Mouse (Mus musculus) heart, embryonic 12.5 days (tissue): ENCODE data around the gene Hdc. TPM values are rescaled to one million over a fixed set of nuclear protein-coding genes. Genes with fewer than 3 reads are reported as not detected.

Experiments
- ATAC-seq: fragments of 200-750 bp; cut with Nextera tagmentation; 2 replicates; pipeline ENCODE4 v1.8.0; 2017; ENCODE audit warnings: moderate TSS enrichment, moderate library complexity; ENCODE audit not compliant: insufficient number of reproducible peaks, low FRiP score
- H3K27ac ChIP-seq: fragments of 300-500 bp; sonication (generic); 2 replicates; pipeline ENCODE4 v1.5.1; 2016; ENCODE audit warnings: mild to moderate bottlenecking, moderate library complexity; ENCODE audit not compliant: poor library complexity, severe bottlenecking
- H3K27me3 ChIP-seq: fragments of 300-500 bp; sonication (generic); replicated peaks from 2 replicates; pipeline ENCODE4 v1.6.1; 2016; ENCODE audit warnings: mild to moderate bottlenecking, moderate library complexity
- H3K36me3 ChIP-seq: fragments of 300-500 bp; sonication (generic); 2 replicates; pipeline ENCODE4 v1.6.1; 2016; ENCODE audit warnings: mild to moderate bottlenecking, moderate library complexity
- H3K4me1 ChIP-seq: fragments of 300-500 bp; sonication (generic); replicated peaks from 2 replicates; pipeline ENCODE4 v1.6.1; 2016; ENCODE audit warnings: mild to moderate bottlenecking
- H3K4me2 ChIP-seq: fragments of 300-500 bp; sonication (generic); 2 replicates; pipeline ENCODE4 v1.6.1; 2016; ENCODE audit warnings: mild to moderate bottlenecking, moderate library complexity
- H3K4me3 ChIP-seq: fragments of 300-500 bp; sonication (generic); 2 replicates; pipeline ENCODE4 v1.5.1; 2016; ENCODE audit warnings: mild to moderate bottlenecking
- H3K9ac ChIP-seq: fragments of 300-500 bp; sonication (generic); 2 replicates; pipeline ENCODE4 v1.6.1; 2016; ENCODE audit warnings: mild to moderate bottlenecking, moderate library complexity
- H3K9me3 ChIP-seq: fragments of 300-500 bp; sonication (generic); replicated peaks from 2 replicates; pipeline ENCODE4 v1.6.1; 2016; ENCODE audit warnings: mild to moderate bottlenecking, moderate library complexity
- WGBS: fragments of 180-500 bp; shearing (Covaris S2); methylation state at CpG from one replicate; pipeline ENCODE4 v1.1.7; 2016; 5-methylcytosine and 5-hydroxymethylcytosine counted together
- polyA plus RNA-seq: library from polyadenylated mRNA; unstranded; fragments of >200 nt; fragmentation: Nextera tagmentation; extraction: Ambion mirVana; gene quantifications from 2 replicates; pipeline ENCODE4 v1.2.1, GENCODE M21; 2016

The Hdc gene
- polyA plus RNA-seq, 1 experiment from 2014 or later: 3.1 TPM

DNA sequence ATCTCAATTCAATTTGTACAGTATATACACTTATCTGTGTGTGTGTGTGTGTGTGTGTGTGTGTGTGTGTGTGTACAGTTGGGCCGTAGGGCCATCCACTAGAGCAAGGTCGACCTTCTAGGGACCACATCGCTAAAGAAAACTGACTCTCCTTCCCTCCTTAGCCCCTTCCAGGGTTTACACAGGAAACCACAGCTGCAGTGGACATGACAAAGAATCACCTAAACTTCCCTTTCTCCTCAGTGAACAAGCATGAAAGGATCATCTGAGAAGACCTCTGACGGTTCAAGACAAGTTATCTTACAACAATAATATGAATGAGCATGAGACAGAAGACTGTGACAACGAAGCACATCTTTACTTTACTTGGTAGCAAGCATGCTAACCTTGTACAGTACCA is 67.2 kb downstream of the Hdc start:
- H3K9me3 ChIP-seq: no peaks in the 10 kb centered on the region
- no peak for ATAC-seq
- peaks cover 70% of the 10 kb centered on the region for H3K27me3 ChIP-seq
- peak overlapping the region; percentile 100; the same call in 1 of the 2 replicates for H3K4me2 ChIP-seq
- no peak overlapping the region for H3K27ac ChIP-seq
- peaks cover 13% of the 10 kb centered on the region for H3K4me1 ChIP-seq
- H3K36me3 ChIP-seq: no peaks in the 10 kb centered on the region
- H3K9ac ChIP-seq: no peak overlapping the region
- 17% methylated on average over 5 of the region's 5 CpGs for WGBS
- H3K4me3 ChIP-seq: no peak overlapping the region

DNA sequence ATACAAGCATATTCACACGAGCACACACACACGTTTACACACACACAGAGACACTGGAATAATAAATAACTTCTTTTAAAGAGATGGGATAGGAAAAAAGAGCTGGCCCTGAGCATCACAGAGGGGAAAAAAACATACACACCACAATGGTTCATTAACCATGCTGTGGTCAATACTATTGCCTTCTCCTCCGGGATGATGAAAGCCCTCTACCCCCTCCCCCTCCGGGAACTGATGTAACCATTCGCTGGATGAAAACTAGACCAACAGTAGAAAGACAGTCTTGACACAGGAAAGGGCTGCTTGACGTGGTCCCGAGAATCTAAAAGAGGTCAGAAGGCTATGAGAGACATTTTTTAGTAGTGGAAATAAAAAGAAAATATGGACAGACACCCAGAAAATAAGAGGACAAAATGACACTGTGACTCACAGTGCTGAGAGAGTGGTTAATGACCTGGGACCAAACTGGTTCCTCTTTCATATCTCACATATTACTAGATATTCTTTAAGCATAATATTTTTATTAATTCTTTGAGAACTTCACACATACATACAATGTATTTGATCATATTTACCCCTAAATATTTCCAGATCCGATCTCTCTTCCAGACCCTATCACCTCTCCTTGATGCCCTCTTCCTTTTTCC is 67.7 kb downstream of the Hdc start:
- no peaks in the 10 kb centered on the region for H3K9me3 ChIP-seq
- H3K9ac ChIP-seq: no peak overlapping the region
- H3K36me3 ChIP-seq: no peaks in the 10 kb centered on the region
- H3K4me3 ChIP-seq: no peak overlapping the region
- peaks cover 67% of the 10 kb centered on the region for H3K27me3 ChIP-seq
- WGBS: 83% methylated on average over 8 of the region's 8 CpGs
- H3K27ac ChIP-seq: no peak overlapping the region
- no peak overlapping the region for H3K4me2 ChIP-seq
- peaks cover 13% of the 10 kb centered on the region for H3K4me1 ChIP-seq
- no peak for ATAC-seq

DNA sequence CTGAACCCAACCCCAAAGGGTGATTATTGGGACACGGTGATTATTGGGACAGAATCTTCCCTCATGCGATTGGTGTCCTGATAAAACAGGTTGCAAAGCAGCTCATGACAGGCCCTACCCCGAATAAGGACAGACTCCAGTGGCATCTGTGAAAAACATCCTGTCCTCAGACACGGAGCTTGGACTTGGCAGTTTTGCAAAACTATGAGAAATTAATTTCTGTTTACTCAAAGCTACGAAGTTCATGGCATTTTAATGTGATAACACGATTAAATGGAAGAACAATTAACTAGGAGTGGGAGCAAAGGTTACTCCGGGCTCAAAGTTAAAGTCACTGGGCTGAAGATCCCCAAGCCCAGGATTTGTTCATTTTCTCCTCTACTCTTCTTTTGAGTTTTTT is 69.4 kb downstream of the Hdc start:
- no peak overlapping the region for H3K9ac ChIP-seq
- peaks cover 13% of the 10 kb centered on the region for H3K4me1 ChIP-seq
- H3K27ac ChIP-seq: no peak overlapping the region
- H3K9me3 ChIP-seq: no peaks in the 10 kb centered on the region
- no peak overlapping the region for H3K4me3 ChIP-seq
- peaks cover 51% of the 10 kb centered on the region for H3K27me3 ChIP-seq
- H3K4me2 ChIP-seq: no peak overlapping the region
- ATAC-seq: no peak
- WGBS: 77% methylated on average over 7 of the region's 7 CpGs
- H3K36me3 ChIP-seq: no peaks in the 10 kb centered on the region

DNA sequence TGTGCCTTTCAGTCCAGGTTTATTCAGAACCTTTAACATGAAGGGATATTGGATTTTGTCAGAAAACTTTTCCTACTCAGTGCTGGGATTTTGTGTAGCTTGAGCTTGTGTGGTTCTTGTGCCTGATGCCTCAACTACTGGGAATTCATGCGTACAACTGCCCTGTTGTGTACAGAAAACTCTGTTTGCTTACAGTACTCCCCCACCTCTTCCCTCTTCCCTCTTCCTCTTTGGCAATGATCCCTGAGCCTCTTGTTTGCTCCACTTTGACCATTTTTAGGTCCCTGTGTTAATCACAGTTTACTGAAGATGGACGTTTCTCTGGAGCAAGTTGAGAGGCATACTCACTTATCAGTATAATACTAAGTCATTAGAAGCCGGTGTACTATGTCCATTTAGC is 72.7 kb downstream of the Hdc start:
- ATAC-seq: no peak
- Histone ChIP-seq H3K36me3 (no peaks in the 10 kb centered on the region), H3K4me1 (no peaks in the 10 kb centered on the region), H3K9ac (no peak overlapping the region), H3K9me3 (no peaks in the 10 kb centered on the region), H3K4me3 (no peak overlapping the region), H3K27me3 (peaks cover 19% of the 10 kb centered on the region), H3K4me2 (no peak overlapping the region), H3K27ac (no peak overlapping the region)
- 74% methylated on average over 3 of the region's 3 CpGs for WGBS

DNA sequence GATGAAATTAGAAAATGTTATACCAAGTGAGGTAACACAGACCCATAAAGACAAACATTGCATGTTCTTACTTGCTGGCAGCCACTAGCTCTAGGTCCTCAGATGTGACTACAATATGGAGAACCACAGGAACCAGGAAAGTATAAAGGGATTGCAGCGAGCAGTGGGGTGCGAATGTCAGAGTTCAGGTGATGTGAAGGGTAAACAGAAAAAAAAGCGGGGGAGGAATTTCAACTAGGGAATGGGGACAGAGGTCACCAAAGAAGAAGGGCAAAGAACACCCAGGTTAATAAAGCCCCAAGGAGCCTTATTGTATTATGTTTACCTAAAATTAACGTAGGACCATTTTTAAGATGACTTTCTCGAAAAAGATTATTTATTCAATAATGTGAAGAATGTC is 73.8 kb downstream of the Hdc start:
- WGBS: 63% methylated on average over 5 of the region's 5 CpGs
- no peak for ATAC-seq
- Histone ChIP-seq H3K27ac (no peak overlapping the region), H3K27me3 (peaks cover 10% of the 10 kb centered on the region), H3K9ac (no peak overlapping the region), H3K4me3 (no peak overlapping the region), H3K36me3 (no peaks in the 10 kb centered on the region), H3K4me1 (peaks cover 4% of the 10 kb centered on the region; the same call in 1 of the 2 replicates), H3K4me2 (no peak overlapping the region), H3K9me3 (no peaks in the 10 kb centered on the region)

Other genes with a start within 250 kb of the Hdc start
- gene Atp8b4, start 118.6 kb downstream of the Hdc start, polyA plus RNA-seq: 0.14 and 0.15 TPM in 2 replicates
- gene Slc27a2, start 66.9 kb downstream of the Hdc start, polyA plus RNA-seq: 0.17 and 0.86 TPM in 2 replicates
- 38.8 and 39.0 TPM in 2 replicates for gene Gabpb1, start 57.0 kb upstream of the Hdc start, polyA plus RNA-seq
- gene Usp8, start 88.0 kb upstream of the Hdc start, polyA plus RNA-seq: 37.5 and 39.1 TPM in 2 replicates
- 2.8 and 3.0 TPM in 2 replicates for gene Usp50, start 164.2 kb upstream of the Hdc start, polyA plus RNA-seq